Mouse (Mus musculus): ENCODE measurements at regions not wholly inside any gene's neighbourhood (a gene's known extent, or its start where the extent isn't known, plus 50 kb on each side); places are given as distances from the start of the nearest gene placed in this dataset.

DNA sequence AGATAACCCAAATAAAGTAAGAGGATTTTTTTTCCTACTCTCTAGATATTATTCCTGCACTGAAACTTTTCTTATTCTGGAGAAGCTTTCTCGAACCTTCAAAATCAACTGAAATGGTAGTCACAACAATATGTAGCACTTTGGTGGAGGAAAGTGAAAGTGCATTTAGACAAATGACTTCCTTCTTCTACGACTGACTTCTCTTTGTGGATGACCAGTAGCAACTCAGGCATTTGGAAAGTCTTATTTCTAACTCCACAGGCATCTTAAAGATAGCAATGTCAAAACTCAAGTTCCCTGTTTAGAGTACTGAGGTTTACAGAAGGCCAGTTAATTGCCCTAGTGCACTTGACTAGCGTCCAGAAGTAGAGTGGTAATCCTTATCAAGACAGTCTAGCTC is 252.5 kb downstream of the Fam181b start:
- no peaks in the 10 kb centered on the region for H3K27me3 ChIP-seq (ENCODE audit: control insufficient read depth, insufficient read depth, low read length)
- TF ChIP-seq EP300 (IDR thresholded peaks at IDR 0.05; ENCODE audit: low read depth) (no peak), CTCF (IDR thresholded peaks at IDR 0.05; ENCODE audit: low read depth) (no peak)
- DNase-seq (ENCODE audit: low spot score), result no peak
- ATAC-seq (ENCODE audit: insufficient read depth, low read depth), result no peak
- H3K4me3 ChIP-seq (ENCODE audit: low read depth, low read length), result no peak overlapping the region
- H3K9ac ChIP-seq (replicated peaks; ENCODE audit: low read depth, low read length), result no peak overlapping the region
- no peaks in the 10 kb centered on the region for H3K9me3 ChIP-seq (replicated peaks; ENCODE audit: control insufficient read depth, low read length)
- no peaks in the 10 kb centered on the region for H3K4me1 ChIP-seq (ENCODE audit: control insufficient read depth, insufficient read depth)
- H3K27ac ChIP-seq (ENCODE audit: low read depth), result no peak overlapping the region
- no peaks in the 10 kb centered on the region for H3K36me3 ChIP-seq (replicated peaks; ENCODE audit: control insufficient read depth, insufficient read depth, low read length)
- H3K4me2 ChIP-seq (ENCODE audit: low read depth, low read length), result no peak overlapping the region
- 41% methylated on average over 3 of the region's 3 CpGs for WGBS

DNA sequence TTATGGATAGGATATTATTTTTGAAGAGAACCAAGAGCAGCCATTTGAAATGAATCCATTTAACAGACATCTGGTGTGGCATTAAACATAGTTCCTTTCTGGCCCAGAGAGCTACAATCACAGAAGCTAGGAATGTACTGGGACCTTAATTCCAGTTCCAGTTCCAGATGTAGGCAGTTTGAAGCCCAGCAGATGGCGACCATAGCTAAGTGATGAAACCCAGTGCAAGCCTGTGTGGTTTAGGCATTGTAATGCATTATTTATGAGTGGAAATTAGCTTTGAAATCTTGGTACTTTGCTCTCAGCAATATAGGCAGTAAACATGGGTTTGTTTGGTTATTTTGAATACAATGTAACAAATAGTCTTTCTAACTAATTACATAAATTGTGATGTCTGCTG is 256.8 kb downstream of the Fam181b start:
- no peaks in the 10 kb centered on the region for H3K4me1 ChIP-seq (ENCODE audit: control insufficient read depth, insufficient read depth)
- no peaks in the 10 kb centered on the region for H3K36me3 ChIP-seq (replicated peaks; ENCODE audit: control insufficient read depth, insufficient read depth, low read length)
- no peak overlapping the region for H3K9ac ChIP-seq (replicated peaks; ENCODE audit: low read depth, low read length)
- no peaks in the 10 kb centered on the region for H3K9me3 ChIP-seq (replicated peaks; ENCODE audit: control insufficient read depth, low read length)
- H3K4me2 ChIP-seq (ENCODE audit: low read depth, low read length), result no peak overlapping the region
- H3K27me3 ChIP-seq (ENCODE audit: control insufficient read depth, insufficient read depth, low read length), result no peaks in the 10 kb centered on the region
- TF ChIP-seq EP300 (IDR thresholded peaks at IDR 0.05; ENCODE audit: low read depth) (no peak), CTCF (IDR thresholded peaks at IDR 0.05; ENCODE audit: low read depth) (0 out of 2 replicates have a peak, but pooled peaks have one; percentile 10)
- no peak overlapping the region for H3K27ac ChIP-seq (ENCODE audit: low read depth)
- ATAC-seq (ENCODE audit: insufficient read depth, low read depth) (no peak), DNase-seq (ENCODE audit: low spot score) (no peak)
- no peak overlapping the region for H3K4me3 ChIP-seq (ENCODE audit: low read depth, low read length)
- WGBS, result 14% methylated on average over 1 of the region's 1 CpGs
